Mouse (Mus musculus): ENCODE results near the gene Hoxa9. TPM values are rescaled to one million over a fixed set of nuclear protein-coding genes. Genes with fewer than 3 reads are reported as not detected.

The Hoxa9 gene
- polyA plus RNA-seq, 1 experiment = 1.7 TPM

GRCm38 (mm10) chr6:52251177-52251879 is 20.4 kb upstream of the Hoxa9 start:
- no peak overlapping the region for H3K4me3 ChIP-seq (ENCODE audit: insufficient read depth, low read depth, low read length)
- H3K4me1 ChIP-seq (ENCODE audit: control insufficient read depth, insufficient read depth, insufficient read length, low read length) = no peaks in the 10 kb centered on the region
- H3K27ac ChIP-seq (replicated peaks; ENCODE audit: low read depth, low read length) = no peak overlapping the region

GRCm38 (mm10) chr6:52249826-52250225 is 18.9 kb upstream of the Hoxa9 start:
- Histone ChIP-seq H3K4me1 (ENCODE audit: control insufficient read depth, insufficient read depth, insufficient read length, low read length) (no peaks in the 10 kb centered on the region), H3K27ac (replicated peaks; ENCODE audit: low read depth, low read length) (no peak overlapping the region), H3K4me3 (ENCODE audit: insufficient read depth, low read depth, low read length) (no peak overlapping the region)

GRCm38 (mm10) chr6:52249415-52249738 is 18.5 kb upstream of the Hoxa9 start:
- no peaks in the 10 kb centered on the region for H3K4me1 ChIP-seq (ENCODE audit: control insufficient read depth, insufficient read depth, insufficient read length, low read length)

GRCm38 (mm10) chr6:52248638-52249414 is 17.9 kb upstream of the Hoxa9 start:
- no peaks in the 10 kb centered on the region for H3K4me1 ChIP-seq (ENCODE audit: control insufficient read depth, insufficient read depth, insufficient read length, low read length)
- H3K4me3 ChIP-seq (ENCODE audit: insufficient read depth, low read depth, low read length) = no peak overlapping the region
- H3K27ac ChIP-seq (replicated peaks; ENCODE audit: low read depth, low read length) = no peak overlapping the region

More at GRCm38 (mm10) chr6:52249415-52249738, 18.5 kb upstream of the Hoxa9 start:
- no peak overlapping the region for H3K27ac ChIP-seq (replicated peaks; ENCODE audit: low read depth, low read length)
- no peak overlapping the region for H3K4me3 ChIP-seq (ENCODE audit: insufficient read depth, low read depth, low read length)

- Histone ChIP-seq H3K4me3 (ENCODE audit: insufficient read depth, low read depth, low read length) (no peak overlapping the region), H3K4me1 (ENCODE audit: control insufficient read depth, insufficient read depth, insufficient read length, low read length) (no peaks in the 10 kb centered on the region), H3K27ac (replicated peaks; ENCODE audit: low read depth, low read length) (no peak overlapping the region)
These were observed 17.1 kb upstream of the Hoxa9 start for GRCm38 (mm10) chr6:52247766-52248637.

- no peak overlapping the region for H3K4me3 ChIP-seq (ENCODE audit: insufficient read depth, low read depth, low read length)
- H3K4me1 ChIP-seq (ENCODE audit: control insufficient read depth, insufficient read depth, insufficient read length, low read length) = no peaks in the 10 kb centered on the region
- H3K27ac ChIP-seq (replicated peaks; ENCODE audit: low read depth, low read length) = no peak overlapping the region
These were observed 16.0 kb upstream of the Hoxa9 start for GRCm38 (mm10) chr6:52246916-52247315.

GRCm38 (mm10) chr6:52246403-52246803 is 15.5 kb upstream of the Hoxa9 start:
- Histone ChIP-seq H3K27ac (replicated peaks; ENCODE audit: low read depth, low read length) (no peak overlapping the region), H3K4me1 (ENCODE audit: control insufficient read depth, insufficient read depth, insufficient read length, low read length) (no peaks in the 10 kb centered on the region), H3K4me3 (ENCODE audit: insufficient read depth, low read depth, low read length) (no peak overlapping the region)

GRCm38 (mm10) chr6:52245757-52246142 is 14.9 kb upstream of the Hoxa9 start, which contains the start of gene Hoxa11:
Gene Hoxa11, minus strand, starts transcription at chr6:52245810.
- peak within 1 kb of the TSS; percentile 3; the same call in 1 of the 2 replicates for H3K4me3 ChIP-seq (ENCODE audit: insufficient read depth, low read depth, low read length)

GRCm38 (mm10) chr6:52245040-52245756 is 14.3 kb upstream of the Hoxa9 start:
- Histone ChIP-seq H3K4me3 (ENCODE audit: insufficient read depth, low read depth, low read length) (peak overlapping the region; percentile 3; the same call in 1 of the 2 replicates), H3K4me1 (ENCODE audit: control insufficient read depth, insufficient read depth, insufficient read length, low read length) (no peaks in the 10 kb centered on the region), H3K27ac (replicated peaks; ENCODE audit: low read depth, low read length) (no peak overlapping the region)

More at GRCm38 (mm10) chr6:52245757-52246142, 14.9 kb upstream of the Hoxa9 start, which contains the start of gene Hoxa11:
- Histone ChIP-seq H3K27ac (replicated peaks; ENCODE audit: low read depth, low read length) (no peak within 1 kb of the TSS), H3K4me1 (ENCODE audit: control insufficient read depth, insufficient read depth, insufficient read length, low read length) (no peaks in the 10 kb centered on the region)

- Histone ChIP-seq H3K27ac (replicated peaks; ENCODE audit: low read depth, low read length) (no peak overlapping the region), H3K4me3 (ENCODE audit: insufficient read depth, low read depth, low read length) (0 out of 2 replicates have a peak overlapping the region, but pooled peaks have one; percentile 3), H3K4me1 (ENCODE audit: control insufficient read depth, insufficient read depth, insufficient read length, low read length) (no peaks in the 10 kb centered on the region)
These were observed 13.7 kb upstream of the Hoxa9 start for GRCm38 (mm10) chr6:52244471-52245039.

GRCm38 (mm10) chr6:52243681-52244121 is 12.8 kb upstream of the Hoxa9 start:
- H3K4me3 ChIP-seq (ENCODE audit: insufficient read depth, low read depth, low read length) = no peak overlapping the region
- H3K4me1 ChIP-seq (ENCODE audit: control insufficient read depth, insufficient read depth, insufficient read length, low read length) = no peaks in the 10 kb centered on the region
- no peak overlapping the region for H3K27ac ChIP-seq (replicated peaks; ENCODE audit: low read depth, low read length)

- Histone ChIP-seq H3K4me1 (ENCODE audit: control insufficient read depth, insufficient read depth, insufficient read length, low read length) (no peaks in the 10 kb centered on the region), H3K27ac (replicated peaks; ENCODE audit: low read depth, low read length) (no peak overlapping the region), H3K4me3 (ENCODE audit: insufficient read depth, low read depth, low read length) (no peak overlapping the region)
These were observed 12.0 kb upstream of the Hoxa9 start for GRCm38 (mm10) chr6:52242801-52243332.

GRCm38 (mm10) chr6:52241001-52241621 is 10.2 kb upstream of the Hoxa9 start:
- no peak overlapping the region for H3K4me3 ChIP-seq (ENCODE audit: insufficient read depth, low read depth, low read length)
- H3K27ac ChIP-seq (replicated peaks; ENCODE audit: low read depth, low read length) = no peak overlapping the region
- no peaks in the 10 kb centered on the region for H3K4me1 ChIP-seq (ENCODE audit: control insufficient read depth, insufficient read depth, insufficient read length, low read length)
